Mouse (Mus musculus): Measurements from ENCODE around the gene Nkx6-2.

DNA sequence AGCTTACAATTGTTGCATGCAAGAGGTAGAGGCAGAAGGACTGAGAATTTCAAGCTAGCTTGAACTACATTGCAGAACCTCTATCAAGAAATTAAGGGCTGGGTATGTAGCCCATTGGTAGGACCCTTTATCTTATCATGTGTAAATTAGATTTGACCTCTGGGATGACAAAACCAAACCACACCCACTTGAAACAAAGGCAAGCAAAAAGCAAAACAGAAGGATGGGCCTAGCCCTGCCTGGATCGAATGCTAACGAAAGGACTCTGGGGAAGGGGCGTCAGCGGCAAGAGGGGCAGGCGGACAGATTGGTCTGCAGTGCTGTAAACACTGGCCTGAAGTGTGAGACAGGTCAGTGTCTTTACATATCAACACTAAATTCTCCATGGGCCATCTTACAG, 8.7 kb upstream of the Nkx6-2 start:
- TF ChIP-seq CTCF (IDR thresholded peaks at IDR 0.05; ENCODE audit: low read depth, low read length) (no peak), POLR2A (IDR thresholded peaks at IDR 0.05; ENCODE audit: extremely low read depth, insufficient read depth, low read length) (no peak)

Data from liver, adult 2 months (tissue).